ENCODE assay signal across 29 mouse cellular contexts in genomic region chr9:59641320-59641719, GRCm38 (mm10). TPM values are rescaled to one million over a fixed set of nuclear protein-coding genes. Genes with fewer than 3 reads are reported as not detected.
DNase-seq lines count a peak whose midpoint lies in the region; ATAC-seq and TF ChIP-seq lines count a peak whose summit lies in the region.
"Had no signal": no experiment of that assay in that cellular context is flagged by ENCODE, and none has a peak within 500 bp of the region (broad histone marks: within the 10 kb centered on the region; RNA-seq: fewer than 3 reads in every experiment).

No protein-coding gene starts in this region.

- H3K4me2 ChIP-seq in kidney, embryonic 15.5 days, result no peak overlapping the region
- no peak overlapping the region for H3K4me2 ChIP-seq in intestine, embryonic 16.5 days (ENCODE audit: low read depth, low read length)
- H3K4me2 ChIP-seq in stomach, postnatal 0 days (replicated peaks; ENCODE audit: low read depth), result no peak overlapping the region
- H3K4me2 ChIP-seq: embryonic facial prominence, embryonic 13.5 days; forebrain, embryonic 12.5 days; forebrain, embryonic 15.5 days; heart, embryonic 11.5 days; hindbrain, embryonic 14.5 days had no signal

- H3K4me3 ChIP-seq in kidney, embryonic 15.5 days (replicated peaks), result no peak overlapping the region
- no peak overlapping the region for H3K4me3 ChIP-seq in intestine, embryonic 16.5 days (ENCODE audit: low read length)
- no peak overlapping the region for H3K4me3 ChIP-seq in stomach, postnatal 0 days (ENCODE audit: low read depth, low read length)
- H3K4me3 ChIP-seq: embryonic facial prominence, embryonic 10.5 days; embryonic facial prominence, embryonic 13.5 days; erythroblast, embryonic 14.5 days; forebrain, embryonic 12.5 days; forebrain, embryonic 15.5 days; heart, adult 2 months; hindbrain, embryonic 10.5 days had no signal

- ATAC-seq in kidney, embryonic 15.5 days (replicated peaks; ENCODE audit: low FRiP score), result no peak
- no peak for ATAC-seq in intestine, embryonic 16.5 days
- ATAC-seq in stomach, postnatal 0 days (ENCODE audit: low FRiP score, low TSS enrichment), result peak; percentile 84
- ATAC-seq: forebrain, embryonic 15.5 days; hindbrain, postnatal 0 days; inflammation-experienced regulatory T-cells, adult 6 months had no signal

- TF ChIP-seq CTCF in stomach, postnatal 0 days (IDR thresholded peaks at IDR 0.05; ENCODE audit: low read depth), result no peak

- peak overlapping the region; percentile 15; the same call in 1 of the 2 replicates for H3K27ac ChIP-seq in kidney, embryonic 15.5 days
- H3K27ac ChIP-seq in intestine, embryonic 16.5 days (ENCODE audit: low read length), result peak overlapping the region; percentile 33; the same call in 1 of the 2 replicates
- no peak overlapping the region for H3K27ac ChIP-seq in stomach, postnatal 0 days (replicated peaks)
- H3K27ac ChIP-seq: embryonic facial prominence, embryonic 10.5 days; embryonic facial prominence, embryonic 13.5 days; forebrain, embryonic 12.5 days; forebrain, embryonic 15.5 days; heart, adult 2 months; hindbrain, embryonic 10.5 days; hindbrain, embryonic 14.5 days; hindbrain, postnatal 0 days had no signal

- H3K36me3 ChIP-seq in kidney, embryonic 15.5 days, result peaks cover 57% of the 10 kb centered on the region
- peaks cover 3% of the 10 kb centered on the region; the same call in 1 of the 2 replicates for H3K36me3 ChIP-seq in intestine, embryonic 16.5 days (ENCODE audit: control insufficient read depth, insufficient read depth, low read length)
- peaks cover 14% of the 10 kb centered on the region; the same call in 1 of the 2 replicates for H3K36me3 ChIP-seq in stomach, postnatal 0 days (ENCODE audit: control insufficient read depth, insufficient read depth, low read length)

- H3K27me3 ChIP-seq in kidney, embryonic 15.5 days, result no peaks in the 10 kb centered on the region
- no peaks in the 10 kb centered on the region for H3K27me3 ChIP-seq in intestine, embryonic 16.5 days (replicated peaks; ENCODE audit: control insufficient read depth, insufficient read depth, low read length)
- H3K27me3 ChIP-seq in stomach, postnatal 0 days (ENCODE audit: control insufficient read depth, insufficient read depth, low read length), result no peaks in the 10 kb centered on the region
- H3K27me3 ChIP-seq: CH12.LX; embryonic facial prominence, embryonic 13.5 days; forebrain, embryonic 12.5 days; forebrain, embryonic 15.5 days had no signal

- DNase-seq in kidney, postnatal 36 days, result no peak
- peak; percentile 40 for DNase-seq in 416B (ENCODE audit: low read depth)
- peak; percentile 49 for DNase-seq in stomach, postnatal 0 days (ENCODE audit: low spot score)
- DNase-seq in urinary bladder, postnatal 14 days (ENCODE audit: low spot score), result no peak
- DNase-seq in cerebellum, adult 11 months, result no peak
- DNase-seq: adrenal gland, adult 2 months; adrenal gland, postnatal 14 days; B cell, adult 2 months; cerebellum, adult 11-12 months; cerebellum, adult 8-10 months; cerebellum, postnatal 10 days; cerebellum, postnatal 36 days; embryo, embryonic 11 days; gastrocnemius, postnatal 25 days; heart, adult 2 months had no signal

- no peaks in the 10 kb centered on the region for H3K4me1 ChIP-seq in kidney, embryonic 15.5 days
- H3K4me1 ChIP-seq in intestine, embryonic 16.5 days (ENCODE audit: control insufficient read depth, insufficient read depth, low read length), result peaks cover 4% of the 10 kb centered on the region; the same call in 1 of the 2 replicates
- no peaks in the 10 kb centered on the region for H3K4me1 ChIP-seq in stomach, postnatal 0 days (replicated peaks; ENCODE audit: control insufficient read depth, insufficient read depth)
- H3K4me1 ChIP-seq: embryonic facial prominence, embryonic 10.5 days; forebrain, embryonic 12.5 days; forebrain, embryonic 15.5 days; hindbrain, embryonic 10.5 days had no signal

- no peak overlapping the region for H3K9ac ChIP-seq in kidney, embryonic 15.5 days
- no peak overlapping the region for H3K9ac ChIP-seq in intestine, embryonic 16.5 days (ENCODE audit: low read depth, low read length)
- no peak overlapping the region for H3K9ac ChIP-seq in stomach, postnatal 0 days (ENCODE audit: low read length)
- H3K9ac ChIP-seq: embryonic facial prominence, embryonic 13.5 days; forebrain, embryonic 12.5 days; forebrain, embryonic 15.5 days; hindbrain, embryonic 14.5 days had no signal

- H3K9me3 ChIP-seq in kidney, embryonic 15.5 days (replicated peaks), result no peaks in the 10 kb centered on the region
- no peaks in the 10 kb centered on the region for H3K9me3 ChIP-seq in intestine, embryonic 16.5 days (ENCODE audit: control insufficient read depth, low read length)
- no peaks in the 10 kb centered on the region for H3K9me3 ChIP-seq in stomach, postnatal 0 days (ENCODE audit: control insufficient read depth, low read length)
- H3K9me3 ChIP-seq: embryonic facial prominence, embryonic 10.5 days; embryonic facial prominence, embryonic 13.5 days; forebrain, embryonic 12.5 days; forebrain, embryonic 15.5 days; G1E; hindbrain, embryonic 10.5 days had no signal

- 66% methylated on average over 2 of the region's 2 CpGs for WGBS in kidney, embryonic 15.5 days
- 71% methylated on average over 2 of the region's 2 CpGs for WGBS in intestine, embryonic 16.5 days
- 72% methylated on average over 2 of the region's 2 CpGs for WGBS in stomach, postnatal 0 days

- no peak for TF ChIP-seq EP300 in stomach, postnatal 0 days (optimal IDR thresholded peaks at IDR 0.05)

RNA-seq across cellular contexts. Expression of gene Pkm, which starts 14.8 kb away (rescaled TPM):
- polyA plus RNA-seq in kidney, embryonic 15.5 days (2015; fragmentation: Nextera tagmentation; extraction: Ambion mirVana), result 1,267 and 1,340 TPM in 2 replicates
- polyA plus RNA-seq in intestine, embryonic 16.5 days (2015; fragmentation: Nextera tagmentation; extraction: Ambion mirVana), result 1,051 and 1,198 TPM in 2 replicates
- polyA plus RNA-seq in stomach, postnatal 0 days (2015; fragmentation: Nextera tagmentation; extraction: Ambion mirVana), result 472 and 500 TPM in 2 replicates

RNA-seq across cellular contexts. Expression of gene Parp6, which starts 24.2 kb away (rescaled TPM):
- polyA plus RNA-seq in kidney, embryonic 15.5 days (2015; fragmentation: Nextera tagmentation; extraction: Ambion mirVana), result 22.9 and 27.6 TPM in 2 replicates
- 20.2 and 22.2 TPM in 2 replicates for polyA plus RNA-seq in intestine, embryonic 16.5 days (2015; fragmentation: Nextera tagmentation; extraction: Ambion mirVana)
- 13.3 and 14.9 TPM in 2 replicates for polyA plus RNA-seq in stomach, postnatal 0 days (2015; fragmentation: Nextera tagmentation; extraction: Ambion mirVana)

RNA-seq across cellular contexts. Expression of gene Gramd2, which starts 38.6 kb away (rescaled TPM):
- 0.95 and 1.0 TPM in 2 replicates for polyA plus RNA-seq in kidney, embryonic 15.5 days (2015; fragmentation: Nextera tagmentation; extraction: Ambion mirVana)
- polyA plus RNA-seq in intestine, embryonic 16.5 days (2015; fragmentation: Nextera tagmentation; extraction: Ambion mirVana), result 1.1 and 1.6 TPM in 2 replicates
- polyA plus RNA-seq in stomach, postnatal 0 days (2015; fragmentation: Nextera tagmentation; extraction: Ambion mirVana), result 5.9 and 6.7 TPM in 2 replicates
- polyA plus RNA-seq: erythroblast, embryonic 14.5 days; G1E; inflammation-experienced regulatory T-cells, adult 6 months had no signal

Comparison
In these comparisons a context has a peak if more than half of its experiments do, and no peak if none do; other contexts are left out.
1. DNase-seq: peak in 416B (single experiment) and stomach, postnatal 0 days (single experiment); none in kidney, postnatal 36 days (0 of 2), urinary bladder, postnatal 14 days (single experiment) and cerebellum, adult 11 months (single experiment).